ENCODE assay signal across 13 mouse cellular contexts in genomic region chr6:114187121-114187520, GRCm38 (mm10). TPM values are rescaled to one million over a fixed set of nuclear protein-coding genes. Genes with fewer than 3 reads are reported as not detected.
DNase-seq lines count a peak whose midpoint lies in the region; ATAC-seq and TF ChIP-seq lines count a peak whose summit lies in the region.
"Had no signal": no experiment of that assay in that cellular context is flagged by ENCODE, and none has a peak within 500 bp of the region (broad histone marks: within the 10 kb centered on the region; RNA-seq: fewer than 3 reads in every experiment).

No protein-coding gene starts in this region.

- no peaks in the 10 kb centered on the region for H3K9me3 ChIP-seq in hindbrain, embryonic 10.5 days
- H3K9me3 ChIP-seq in hindbrain, embryonic 14.5 days (ENCODE audit: control insufficient read depth, low read length): 0 out of 2 replicates have a peak, but pooled peaks cover 7% of the 10 kb centered on the region
- H3K9me3 ChIP-seq in limb, embryonic 14.5 days (ENCODE audit: control insufficient read depth, low read length): no peaks in the 10 kb centered on the region
- H3K9me3 ChIP-seq: kidney, embryonic 15.5 days; liver, embryonic 13.5 days had no signal

- H3K4me3 ChIP-seq in hindbrain, embryonic 10.5 days: no peak overlapping the region
- H3K4me3 ChIP-seq in hindbrain, embryonic 14.5 days (replicated peaks; ENCODE audit: low read length): no peak overlapping the region
- H3K4me3 ChIP-seq in limb, embryonic 14.5 days (replicated peaks; ENCODE audit: low read length): no peak overlapping the region
- H3K4me3 ChIP-seq: kidney, embryonic 15.5 days; liver, embryonic 13.5 days had no signal

- peaks cover 11% of the 10 kb centered on the region for H3K4me1 ChIP-seq in hindbrain, embryonic 10.5 days (replicated peaks)
- peaks cover 8% of the 10 kb centered on the region for H3K4me1 ChIP-seq in hindbrain, embryonic 14.5 days (replicated peaks; ENCODE audit: control insufficient read depth, insufficient read depth, low read length)
- H3K4me1 ChIP-seq in limb, embryonic 14.5 days (ENCODE audit: control insufficient read depth, insufficient read depth, low read length): no peaks in the 10 kb centered on the region
- H3K4me1 ChIP-seq: kidney, embryonic 15.5 days; liver, embryonic 13.5 days had no signal

- H3K36me3 ChIP-seq in hindbrain, embryonic 10.5 days: no peaks in the 10 kb centered on the region
- no peaks in the 10 kb centered on the region for H3K36me3 ChIP-seq in hindbrain, embryonic 14.5 days (replicated peaks; ENCODE audit: control insufficient read depth, insufficient read depth)
- H3K36me3 ChIP-seq in limb, embryonic 14.5 days (ENCODE audit: control insufficient read depth, insufficient read depth, low read length): no peaks in the 10 kb centered on the region
- H3K36me3 ChIP-seq: kidney, embryonic 15.5 days; liver, embryonic 13.5 days had no signal

- no peak overlapping the region for H3K27ac ChIP-seq in hindbrain, embryonic 10.5 days
- H3K27ac ChIP-seq in hindbrain, embryonic 14.5 days: no peak overlapping the region
- H3K27ac ChIP-seq in limb, embryonic 14.5 days (replicated peaks; ENCODE audit: low read depth, low read length): no peak overlapping the region
- H3K27ac ChIP-seq: kidney, embryonic 15.5 days; liver, embryonic 13.5 days had no signal

- 53% methylated on average over 4 of the region's 4 CpGs for WGBS in hindbrain, embryonic 10.5 days
- 61% methylated on average over 4 of the region's 4 CpGs for WGBS in hindbrain, embryonic 14.5 days
- 43% methylated on average over 4 of the region's 4 CpGs for WGBS in limb, embryonic 14.5 days

- no peak for TF ChIP-seq POLR2A in limb, embryonic 14.5 days (IDR thresholded peaks at IDR 0.05; ENCODE audit: borderline replicate concordance, extremely low read depth, insufficient read depth, insufficient read length)

- no peak overlapping the region for H3K4me2 ChIP-seq in hindbrain, embryonic 14.5 days (replicated peaks)
- no peak overlapping the region for H3K4me2 ChIP-seq in limb, embryonic 14.5 days (replicated peaks; ENCODE audit: low read depth, low read length, severe bottlenecking)
- H3K4me2 ChIP-seq: kidney, embryonic 15.5 days; liver, embryonic 13.5 days had no signal

- H3K27me3 ChIP-seq in hindbrain, embryonic 10.5 days (ENCODE audit: insufficient read depth, poor library complexity, severe bottlenecking): peaks cover 84% of the 10 kb centered on the region
- H3K27me3 ChIP-seq in hindbrain, embryonic 14.5 days (ENCODE audit: control insufficient read depth, insufficient read depth, low read length): peaks cover 52% of the 10 kb centered on the region
- H3K27me3 ChIP-seq in limb, embryonic 14.5 days (ENCODE audit: control insufficient read depth, insufficient read depth, low read length): no peaks in the 10 kb centered on the region
- H3K27me3 ChIP-seq: kidney, embryonic 15.5 days; liver, embryonic 13.5 days had no signal

- no peak for ATAC-seq in hindbrain, embryonic 14.5 days (ENCODE audit: low FRiP score)
- no peak for ATAC-seq in limb, embryonic 14.5 days (ENCODE audit: low FRiP score, low read depth)

- H3K9ac ChIP-seq in hindbrain, embryonic 14.5 days: no peak overlapping the region
- H3K9ac ChIP-seq in limb, embryonic 14.5 days (ENCODE audit: low read depth, low read length, severe bottlenecking): no peak overlapping the region
- H3K9ac ChIP-seq: kidney, embryonic 15.5 days; liver, embryonic 13.5 days had no signal

- peak; percentile 19 for DNase-seq in hindbrain, embryonic 10.5 days (ENCODE audit: low spot score)
- no peak for DNase-seq in hindbrain, embryonic 14.5 days (ENCODE audit: low spot score)
- peak; percentile 4 for DNase-seq in ovary, postnatal 14 days (ENCODE audit: low spot score)
- no peak for DNase-seq in ovary, adult 18-20 months (ENCODE audit: low spot score)
- peak; percentile 79 for DNase-seq in embryo, embryonic 10 days (ENCODE audit: low spot score)
- DNase-seq in limb, embryonic 14.5 days (ENCODE audit: low spot score): peak; percentile 68
- no peak for DNase-seq in urinary bladder, postnatal 25 days (ENCODE audit: low spot score)
- no peak for DNase-seq in c-Kit-positive CD71-positive TER-119-positive erythroid progenitor cells, embryonic 14.5 days (ENCODE audit: low spot score)
- DNase-seq: cerebellum, adult 9-10 months; liver, embryonic 13.5 days; thymus, postnatal 36 days had no signal

RNA-seq across cellular contexts. Expression of gene Slc6a11, which starts 56.1 kb away (rescaled TPM):
- polyA plus RNA-seq in hindbrain, embryonic 10.5 days (2016; fragmentation: Nextera tagmentation; extraction: Ambion mirVana): 0.35 and 0.47 TPM in 2 replicates
- 64.0 and 78.9 TPM in 2 replicates for polyA plus RNA-seq in hindbrain, embryonic 14.5 days (2014; fragmentation: Nextera tagmentation; extraction: Ambion mirVana)
- polyA plus RNA-seq in limb, embryonic 14.5 days (2012; rRNA removed): 0.11 and 0.15 TPM in 2 replicates
- polyA plus RNA-seq in limb, embryonic 14.5 days (2014; fragmentation: Nextera tagmentation; extraction: Ambion mirVana): 0.11 TPM in 1 of 2 replicates, not detected in the other
- polyA plus RNA-seq: gonadal fat pad, adult 2 months had no signal

Comparison
In these comparisons a context has a peak if more than half of its experiments do, and no peak if none do; other contexts are left out.
1. DNase-seq: peak in hindbrain, embryonic 10.5 days (single experiment), ovary, postnatal 14 days (single experiment), embryo, embryonic 10 days (single experiment) and limb, embryonic 14.5 days (single experiment); none in hindbrain, embryonic 14.5 days (single experiment), ovary, adult 18-20 months (single experiment), urinary bladder, postnatal 25 days (single experiment) and c-Kit-positive CD71-positive TER-119-positive erythroid progenitor cells, embryonic 14.5 days (single experiment).
2. RNA of gene Slc6a11, which starts 56.1 kb away (polyA plus RNA-seq): 64.0 to 78.9 TPM in hindbrain, embryonic 14.5 days; 0.35 to 0.47 TPM in hindbrain, embryonic 10.5 days and 0.11 to 0.15 TPM in limb, embryonic 14.5 days; every median in the first group is over 10 times any median in the second.